Mouse (Mus musculus): ENCODE data around the gene Cfc1.
A peak's percentile ranks its signal among the peaks of the same experiment; 100 is the strongest.
"Not testable (repeated sequence)": the region's sequence is repeated elsewhere in the genome, so short reads cannot be mapped to it uniquely, and the experiment has no call there.

Gene Cfc1

DNA sequence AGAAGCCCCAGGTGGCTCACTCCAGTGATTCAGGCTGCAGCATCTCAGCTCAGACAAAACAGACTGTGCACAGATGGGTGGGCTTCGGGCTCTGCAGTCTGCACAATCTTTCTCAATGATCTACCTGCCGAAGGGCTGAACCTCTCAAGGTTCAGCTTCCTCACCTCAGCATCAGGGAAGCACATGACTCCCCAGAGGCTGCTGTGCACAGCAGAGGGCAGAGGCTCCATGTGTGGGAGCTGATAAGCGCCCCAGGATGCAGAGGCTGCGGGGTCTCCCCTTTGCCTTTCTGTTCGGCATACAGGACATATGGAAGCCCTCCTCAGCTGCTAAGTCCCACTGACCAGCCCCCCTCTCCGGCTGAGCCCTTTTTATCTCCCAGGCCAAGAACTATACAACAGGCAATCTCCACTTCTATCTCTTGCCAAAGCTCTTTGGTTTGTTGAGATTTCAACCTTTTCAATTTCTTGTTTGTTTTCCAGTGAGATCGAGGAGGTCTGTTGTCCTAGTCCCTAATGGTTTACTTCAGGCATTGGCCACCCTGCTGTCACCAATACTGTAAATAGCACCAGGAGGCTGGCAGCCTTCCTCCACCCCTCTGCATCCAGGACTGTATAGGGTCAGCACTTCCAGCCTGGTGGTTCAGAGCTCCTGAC, at the start of gene Cfc1:
Gene Cfc1 (plus strand): TSS at position 606 of the 656 bp plus-strand sequence.
- DNase-seq (ENCODE audit: extremely low spot score): not testable (repeated sequence)

DNA sequence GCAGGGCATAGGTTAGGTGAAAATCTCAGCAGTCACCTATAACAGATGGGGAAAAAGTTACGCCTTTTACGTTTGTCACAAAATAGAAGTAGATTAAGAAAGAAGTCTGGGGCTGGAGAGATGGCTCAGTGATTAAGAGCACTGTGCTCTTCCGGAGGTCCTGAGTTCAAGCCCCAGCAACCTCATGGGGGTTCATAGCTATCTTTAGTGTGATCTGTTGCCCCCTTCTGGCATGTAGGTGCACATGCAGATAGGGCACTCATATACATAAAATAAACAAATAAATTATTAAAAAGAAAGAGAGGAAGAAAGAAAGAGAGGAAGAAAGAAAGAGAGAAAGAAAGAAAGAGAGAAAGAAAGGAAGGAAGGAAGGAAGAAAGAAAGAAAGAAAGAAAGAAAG, 48.1 kb upstream of the Cfc1 start:
- no peak for DNase-seq (ENCODE audit: extremely low spot score)

DNA sequence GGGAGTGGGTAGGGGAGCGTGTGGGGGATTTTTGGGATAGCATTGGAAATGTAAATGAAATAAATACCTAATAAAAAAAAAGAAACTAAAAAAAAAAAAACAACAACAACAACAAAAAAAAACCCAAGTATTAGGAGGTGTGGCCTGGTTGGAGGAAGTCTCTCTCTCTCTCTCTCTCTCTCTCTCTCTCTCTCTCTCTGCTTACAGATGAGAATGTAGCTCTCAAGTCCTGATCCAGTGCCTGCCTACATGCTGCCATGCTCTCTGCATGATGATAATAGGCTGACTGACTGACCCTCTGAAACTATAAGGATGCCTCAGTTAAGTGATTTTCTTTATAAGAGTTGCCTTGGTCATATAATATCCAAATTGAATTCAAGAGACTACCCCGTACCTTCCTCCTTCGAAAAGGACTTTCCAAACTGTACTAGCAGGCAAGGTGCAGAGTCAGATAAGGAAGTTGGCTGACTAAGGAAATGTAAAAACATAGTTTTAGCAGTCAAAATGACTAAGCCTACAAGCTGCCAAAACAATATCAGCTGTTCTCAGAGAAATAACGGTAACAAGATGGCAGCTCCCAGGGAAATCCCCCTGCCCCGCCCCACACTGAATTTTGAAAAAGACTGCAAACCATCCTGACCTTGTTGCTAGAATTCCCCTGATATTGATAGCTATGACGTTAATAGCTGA, 45.5 kb upstream of the Cfc1 start:
- DNase-seq (ENCODE audit: extremely low spot score): no peak

GRCm38 (mm10) chr1:34491480-34491879, 44.0 kb upstream of the Cfc1 start:
- DNase-seq (ENCODE audit: extremely low spot score): no peak

DNA sequence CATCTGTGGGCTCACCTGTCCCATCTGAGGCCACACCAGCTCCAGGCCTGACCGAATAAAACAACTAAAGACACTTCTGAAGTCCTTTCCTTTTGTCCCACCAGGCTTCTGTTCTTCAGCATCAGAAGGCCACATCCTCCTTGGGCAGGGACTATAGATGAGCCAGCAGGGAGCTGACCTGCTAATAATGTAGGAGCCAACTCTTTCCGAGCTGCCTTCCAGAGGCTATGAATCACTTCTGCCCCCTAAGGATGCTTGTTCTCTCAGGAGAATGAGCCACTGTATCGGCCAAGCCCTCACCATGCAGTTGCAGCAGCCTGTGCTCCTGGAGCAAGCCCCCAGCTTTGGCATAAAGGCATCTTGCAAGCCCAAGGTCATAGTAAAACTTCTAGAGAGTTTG, 32.5 kb upstream of the Cfc1 start:
- DNase-seq (ENCODE audit: extremely low spot score): no peak

- DNase-seq (ENCODE audit: extremely low spot score): no peak
These were observed 30.1 kb upstream of the Cfc1 start for GRCm38 (mm10) chr1:34505307-34505706.

DNA sequence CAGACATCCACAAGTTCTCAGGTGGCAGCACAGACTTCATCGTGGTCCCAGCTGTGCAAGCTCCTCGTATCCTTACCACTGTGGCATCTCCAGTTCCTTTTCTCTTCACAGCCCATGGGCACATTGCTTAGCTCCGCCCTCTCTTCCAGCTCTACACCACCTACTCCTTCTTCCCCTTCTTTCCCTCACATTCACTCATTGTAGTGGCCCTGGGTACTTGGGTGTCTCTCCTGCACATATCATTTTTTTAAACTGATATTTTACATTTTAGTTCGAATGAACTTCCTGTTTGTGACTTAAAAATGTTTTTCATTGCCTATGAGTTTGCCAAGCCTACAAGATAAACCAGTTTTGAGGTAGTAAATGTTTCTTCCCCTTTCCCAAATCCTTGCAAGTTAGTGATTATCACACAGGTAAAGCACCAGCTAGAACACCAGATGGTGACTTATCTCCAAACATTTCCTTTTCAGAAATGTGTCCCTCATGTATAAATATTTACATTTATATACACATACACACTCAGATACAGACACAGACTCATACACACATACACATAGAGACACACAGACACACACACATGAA, 29.4 kb upstream of the Cfc1 start:
- no peak for DNase-seq (ENCODE audit: extremely low spot score)

GRCm38 (mm10) chr1:34507986-34508385, 27.5 kb upstream of the Cfc1 start:
- DNase-seq (ENCODE audit: extremely low spot score): no peak

DNA sequence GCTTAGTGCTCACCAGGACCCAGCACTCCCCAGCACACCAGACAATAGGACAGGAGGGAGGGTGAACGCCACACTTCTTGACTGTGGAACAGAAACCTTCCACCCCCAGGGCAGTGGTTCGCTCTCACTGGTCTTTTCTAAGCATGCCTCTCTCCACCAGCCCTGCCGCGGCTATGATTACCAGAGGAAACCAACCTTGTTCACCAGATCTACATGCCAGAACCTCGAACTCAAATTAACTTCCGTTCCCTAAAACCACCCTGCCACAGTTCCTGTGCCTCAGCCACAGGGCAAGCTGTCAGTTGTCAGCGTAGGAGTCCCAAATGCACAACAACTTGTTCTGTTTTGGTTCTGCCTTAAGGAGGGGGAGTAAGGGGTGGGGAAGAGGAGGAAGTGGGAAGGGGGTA, 24.9 kb upstream of the Cfc1 start:
- DNase-seq (ENCODE audit: extremely low spot score): peak; percentile 13

GRCm38 (mm10) chr1:34511027-34511426, 24.4 kb upstream of the Cfc1 start:
- peak; percentile 65 for DNase-seq (ENCODE audit: extremely low spot score)

- DNase-seq (ENCODE audit: extremely low spot score): no peak
These were observed 22.4 kb upstream of the Cfc1 start for GRCm38 (mm10) chr1:34513068-34513467.

- DNase-seq (ENCODE audit: extremely low spot score): no peak
These were observed 18.9 kb upstream of the Cfc1 start for GRCm38 (mm10) chr1:34516595-34516994.

GRCm38 (mm10) chr1:34517297-34517696, 18.2 kb upstream of the Cfc1 start:
- not testable (repeated sequence) for DNase-seq (ENCODE audit: extremely low spot score)

DNA sequence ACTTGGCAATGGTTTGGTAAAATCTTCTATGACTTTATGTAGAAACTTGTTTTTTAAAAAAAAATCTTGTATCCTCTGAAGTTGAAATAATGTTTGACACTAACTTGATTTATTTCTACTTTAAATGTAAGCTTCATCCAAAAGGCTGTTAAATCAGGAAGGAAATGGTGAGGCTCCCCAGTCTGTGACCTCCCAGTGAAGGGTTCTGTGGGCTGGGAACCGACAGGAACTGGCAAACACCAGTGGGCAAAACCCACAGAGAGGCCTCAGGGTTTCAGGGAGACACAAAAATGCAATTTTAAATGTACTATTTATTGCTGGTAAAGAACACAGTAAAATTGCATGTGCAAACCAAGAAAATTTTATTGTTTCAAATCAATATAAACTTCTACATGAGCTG, 17.7 kb upstream of the Cfc1 start:
- not testable (repeated sequence) for DNase-seq (ENCODE audit: extremely low spot score)

GRCm38 (mm10) chr1:34518259-34518658, 17.2 kb upstream of the Cfc1 start:
- DNase-seq (ENCODE audit: extremely low spot score): no peak

DNA sequence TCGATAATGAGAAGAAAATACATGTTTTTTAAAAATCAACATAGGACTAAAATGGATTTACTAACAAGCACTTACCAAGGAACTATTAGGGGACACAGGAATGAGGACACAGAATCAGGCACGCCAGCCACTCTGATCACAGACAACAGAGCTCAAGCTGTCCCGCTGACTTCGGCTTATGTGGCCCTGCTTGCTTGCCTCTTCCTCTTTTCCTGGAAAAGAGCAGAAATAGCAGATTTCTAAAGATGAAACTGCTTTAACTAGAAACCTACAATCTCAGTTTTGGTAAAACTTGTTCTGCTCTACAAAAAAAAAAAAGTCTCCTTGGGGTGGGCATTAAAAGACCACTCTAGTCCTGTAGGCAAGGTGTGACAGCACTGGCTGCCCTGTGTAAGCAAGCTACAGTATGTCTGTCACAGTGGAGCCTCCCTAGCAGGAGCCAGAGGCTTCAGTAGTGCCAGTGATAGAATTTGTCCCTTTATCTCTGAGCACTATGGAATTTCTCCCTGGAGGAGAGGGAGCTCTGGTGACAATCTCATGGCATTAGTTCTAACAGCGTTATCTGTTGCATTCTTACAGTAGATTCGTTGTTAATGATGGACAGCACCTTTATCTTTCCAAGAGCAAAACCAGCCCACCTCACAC, 13.1 kb upstream of the Cfc1 start:
- no peak for DNase-seq (ENCODE audit: extremely low spot score)

DNA sequence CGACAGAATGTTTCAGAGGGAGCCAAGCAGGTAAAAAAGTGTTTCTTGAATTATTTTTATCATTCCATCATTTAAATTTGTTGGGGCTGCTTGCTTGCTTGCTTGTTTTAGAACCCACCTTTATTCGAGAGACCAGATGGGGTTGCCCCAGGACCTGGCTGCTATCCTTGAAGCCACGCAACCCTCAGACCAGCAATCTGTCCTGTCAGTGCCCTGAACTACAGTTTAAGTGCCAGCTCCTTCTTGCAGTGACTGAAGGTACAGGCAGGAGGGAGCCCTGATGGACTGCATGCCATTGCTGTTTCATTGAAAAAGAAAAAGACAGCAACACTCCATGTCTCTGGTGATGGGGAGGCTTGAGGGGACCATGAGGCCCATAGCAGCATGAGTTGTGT, 12.6 kb upstream of the Cfc1 start:
- DNase-seq (ENCODE audit: extremely low spot score): no peak

DNA sequence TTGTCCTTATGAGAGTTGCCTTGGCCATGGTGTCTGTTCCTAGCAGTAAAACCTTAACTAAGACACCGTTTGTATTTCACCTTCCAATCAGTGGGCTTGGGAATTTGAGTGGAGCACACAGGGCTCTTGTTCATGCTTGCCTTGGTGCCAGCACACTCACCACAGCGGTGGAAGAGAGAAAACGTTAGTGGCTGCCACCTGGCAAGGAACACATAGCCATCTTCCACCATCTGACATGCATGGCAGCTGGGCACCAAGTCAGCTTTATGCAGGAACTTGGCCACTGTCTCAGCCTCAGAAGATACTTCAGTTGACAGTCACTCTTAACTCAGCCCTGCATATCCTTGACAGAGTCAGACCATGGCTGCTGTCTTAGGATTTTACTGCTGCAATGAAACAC, 11.8 kb upstream of the Cfc1 start:
- DNase-seq (ENCODE audit: extremely low spot score): no peak

GRCm38 (mm10) chr1:34534574-34534973, 874 bp upstream of the Cfc1 start:
- not testable (repeated sequence) for DNase-seq (ENCODE audit: extremely low spot score)

DNA sequence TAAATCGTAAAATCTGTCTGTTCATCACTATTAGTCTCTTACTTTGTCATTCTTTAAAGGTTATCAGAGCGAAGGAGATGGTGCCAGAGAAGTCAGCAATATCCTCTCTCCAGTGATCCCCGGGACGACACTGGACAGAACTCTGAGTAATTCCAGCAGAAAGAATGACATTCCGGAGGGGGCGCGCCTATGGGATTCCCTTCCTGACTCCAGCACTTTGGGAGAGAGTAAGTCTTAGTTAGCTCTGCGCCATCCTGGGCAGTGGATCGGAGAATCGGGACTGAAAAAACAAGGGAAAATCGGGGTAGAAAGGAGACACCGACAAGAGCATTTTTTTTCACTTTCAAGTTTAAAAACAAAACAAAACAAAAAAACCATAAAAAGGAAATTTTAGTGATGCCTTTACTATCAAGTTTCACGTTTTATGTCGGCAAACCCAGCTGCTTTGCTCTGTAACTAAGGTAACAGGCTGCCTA, 881 bp downstream of the Cfc1 start:
- DNase-seq (ENCODE audit: extremely low spot score): peak; percentile 23

GRCm38 (mm10) chr1:34536767-34537485, 1.5 kb downstream of the Cfc1 start:
- peak; percentile 32 for DNase-seq (ENCODE audit: extremely low spot score)

GRCm38 (mm10) chr1:34547074-34547473, 11.6 kb downstream of the Cfc1 start:
- no peak for DNase-seq (ENCODE audit: extremely low spot score)

All from embryo, embryonic 9.5 days (tissue).